Mouse (Mus musculus): ENCODE measurements around the gene Raly.
A peak's percentile ranks its signal among the peaks of the same experiment; 100 is the strongest.

Gene Raly

GRCm38 (mm10) chr2:154790656-154791483 is at the start of gene Raly, which contains the start of gene a:
Raly (plus strand) TSS chr2:154791096.
a (plus strand) TSS chr2:154791402.
- peak; percentile 98 for DNase-seq (ENCODE audit: low read depth, low spot score)

DNA sequence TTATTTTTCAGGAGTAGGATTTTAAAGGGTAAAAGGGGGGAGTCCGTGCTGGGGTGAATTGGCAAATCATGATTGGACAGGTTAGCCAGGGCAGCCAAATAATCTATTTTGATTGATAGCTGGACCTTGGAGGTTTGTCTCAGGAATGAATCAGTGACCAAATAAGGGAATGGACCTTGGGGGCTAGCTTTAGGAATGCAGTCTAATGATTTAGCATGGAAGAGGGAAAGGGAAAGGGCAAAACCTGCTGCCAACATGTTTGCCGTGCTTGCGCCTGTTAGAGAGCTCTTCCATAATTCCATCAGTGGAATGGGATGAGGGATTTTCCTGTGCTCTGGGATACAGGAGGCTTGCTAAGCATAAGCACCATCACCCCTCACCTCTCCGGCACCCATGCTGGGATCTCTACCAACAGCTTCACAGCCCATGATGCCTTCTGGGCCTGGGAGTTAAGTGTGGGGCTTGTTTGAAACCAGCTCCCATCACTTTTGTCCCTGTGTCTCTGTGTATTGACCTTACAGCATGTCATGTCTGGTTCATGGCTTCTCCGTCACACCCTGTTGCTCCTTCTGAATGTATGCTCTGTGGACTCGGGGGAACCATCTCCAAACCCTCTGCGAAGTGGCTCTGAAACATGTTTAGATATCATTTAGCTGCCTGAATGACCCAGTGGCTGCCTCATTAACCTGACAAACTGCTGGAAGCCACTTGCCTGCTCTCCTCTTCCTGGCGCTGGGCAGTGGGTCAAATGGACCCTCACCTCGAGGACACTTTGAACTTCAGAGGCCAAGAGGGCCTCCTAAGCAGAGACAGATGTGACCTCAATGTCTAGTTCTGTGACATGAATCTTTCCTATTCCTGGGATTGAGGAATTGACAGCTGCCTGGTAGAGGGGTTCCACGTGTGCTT is 47.7 kb upstream of the Raly start:
- DNase-seq (ENCODE audit: low read depth, low spot score) = no peak

- no peak for DNase-seq (ENCODE audit: low read depth, low spot score)
Observed at GRCm38 (mm10) chr2:154743915-154744314, 47.0 kb upstream of the Raly start.

GRCm38 (mm10) chr2:154748383-154748782 is 42.5 kb upstream of the Raly start:
- DNase-seq (ENCODE audit: low read depth, low spot score) = no peak

- no peak for DNase-seq (ENCODE audit: low read depth, low spot score)
Observed at GRCm38 (mm10) chr2:154749046-154750036, 41.6 kb upstream of the Raly start.

DNA sequence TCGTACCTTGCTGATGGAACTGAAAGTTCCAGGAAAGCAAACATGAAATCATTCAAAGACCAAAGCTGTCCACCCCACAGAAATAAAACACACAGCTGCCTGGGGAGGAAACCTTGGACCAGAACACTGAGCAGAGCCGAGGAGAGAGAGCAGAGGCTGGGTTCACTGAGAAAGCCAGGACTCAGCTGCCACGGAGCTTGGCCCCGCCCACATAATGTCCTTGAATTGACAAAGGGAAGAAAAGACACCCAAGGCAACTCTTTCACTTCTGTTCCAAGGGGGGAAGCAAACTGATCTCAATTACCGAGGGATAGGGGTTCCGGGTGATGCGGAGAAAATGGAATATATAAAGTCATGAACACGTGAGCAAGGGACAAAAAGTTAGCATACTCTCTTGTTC is 39.0 kb upstream of the Raly start:
- DNase-seq (ENCODE audit: low read depth, low spot score) = no peak

DNA sequence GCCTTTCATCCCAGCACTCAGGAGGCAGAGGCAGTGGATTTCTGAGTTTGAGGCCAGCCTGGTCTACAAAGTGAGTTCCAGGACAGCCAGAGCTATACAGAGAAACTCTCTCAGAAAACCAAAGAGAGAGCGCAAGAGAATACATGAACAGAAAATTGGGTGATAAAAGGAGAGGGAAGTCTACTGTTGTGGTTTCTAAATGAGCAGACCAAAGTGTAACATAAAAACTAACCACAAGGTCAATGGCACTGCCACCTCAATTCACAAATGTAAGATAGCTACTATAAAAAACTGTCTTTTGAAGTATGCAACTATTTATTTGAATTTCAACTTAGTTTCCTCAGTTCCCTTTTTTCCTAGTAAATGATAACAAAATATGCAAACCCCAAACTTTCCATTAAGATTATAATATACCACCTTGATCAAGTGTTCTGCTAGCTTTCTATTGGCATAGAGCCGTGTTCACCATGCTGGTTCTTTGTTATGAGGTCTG is 36.8 kb upstream of the Raly start:
- no peak for DNase-seq (ENCODE audit: low read depth, low spot score)

DNA sequence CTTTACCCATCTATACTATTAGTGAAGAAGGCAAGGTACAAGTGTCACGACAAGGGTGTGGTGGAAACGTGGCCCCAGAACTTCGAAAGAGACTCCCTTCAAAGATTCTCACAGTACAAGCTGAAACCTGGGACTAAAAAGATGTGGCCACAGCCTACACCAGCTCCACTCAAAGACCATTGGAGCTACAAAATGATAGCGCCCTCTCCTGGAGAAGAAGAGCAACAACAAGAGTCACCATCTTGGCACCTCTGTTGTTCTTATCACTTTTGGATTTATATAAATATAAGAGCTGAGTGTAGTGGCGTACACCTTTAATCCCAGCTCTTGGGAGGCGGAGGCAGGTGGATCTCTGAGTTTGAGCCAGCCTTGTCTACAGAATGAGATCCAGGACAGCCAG is 35.1 kb upstream of the Raly start:
- DNase-seq (ENCODE audit: low read depth, low spot score) = no peak

DNA sequence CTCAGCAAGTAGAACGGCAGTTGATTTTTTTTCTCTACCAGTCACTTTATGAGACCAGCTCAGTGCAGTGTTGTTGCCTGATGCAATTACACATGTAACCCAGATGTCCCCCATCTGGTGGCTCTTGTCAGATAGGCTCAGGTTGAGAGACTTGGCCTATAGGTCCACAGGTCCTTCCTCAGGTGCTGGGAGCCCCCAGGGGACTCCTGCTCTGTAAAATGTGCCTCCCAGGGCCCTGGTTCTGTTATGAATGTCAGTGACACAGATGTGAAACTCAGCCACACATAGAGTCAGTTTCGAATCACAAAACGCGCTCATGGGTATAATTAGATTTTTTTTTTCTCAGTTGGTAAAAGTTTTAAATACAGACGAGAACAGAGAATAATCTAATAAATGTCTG is 33.2 kb upstream of the Raly start:
- DNase-seq (ENCODE audit: low read depth, low spot score) = no peak

- DNase-seq (ENCODE audit: low read depth, low spot score) = no peak
Observed at GRCm38 (mm10) chr2:154758454-154758853, 32.4 kb upstream of the Raly start.

GRCm38 (mm10) chr2:154763226-154763625 is 27.7 kb upstream of the Raly start:
- DNase-seq (ENCODE audit: low read depth, low spot score) = no peak

- DNase-seq (ENCODE audit: low read depth, low spot score) = no peak
Observed at GRCm38 (mm10) chr2:154764828-154765497, 25.9 kb upstream of the Raly start.

DNA sequence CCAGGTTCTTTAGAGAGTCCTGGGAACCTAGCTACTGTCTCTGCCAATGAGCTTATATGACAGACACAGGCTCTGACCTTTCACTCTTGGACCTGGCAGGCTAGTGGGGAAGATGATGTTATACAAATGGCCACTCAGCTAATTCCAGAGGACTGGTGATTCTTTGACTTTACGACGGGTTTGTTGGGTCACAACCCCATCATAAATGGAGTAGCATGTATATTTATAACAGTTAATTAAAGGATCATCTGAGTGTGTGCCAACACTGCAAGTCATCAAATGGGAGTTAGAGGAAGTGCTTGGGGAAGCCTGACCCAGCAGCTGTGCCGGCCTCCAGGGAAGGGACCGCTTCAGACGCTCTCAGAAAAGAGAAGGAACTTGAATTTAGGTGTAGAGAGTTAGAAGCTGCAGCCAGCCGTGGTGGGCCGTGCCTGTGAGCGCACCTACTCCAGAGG is 25.3 kb upstream of the Raly start:
- no peak for DNase-seq (ENCODE audit: low read depth, low spot score)

DNA sequence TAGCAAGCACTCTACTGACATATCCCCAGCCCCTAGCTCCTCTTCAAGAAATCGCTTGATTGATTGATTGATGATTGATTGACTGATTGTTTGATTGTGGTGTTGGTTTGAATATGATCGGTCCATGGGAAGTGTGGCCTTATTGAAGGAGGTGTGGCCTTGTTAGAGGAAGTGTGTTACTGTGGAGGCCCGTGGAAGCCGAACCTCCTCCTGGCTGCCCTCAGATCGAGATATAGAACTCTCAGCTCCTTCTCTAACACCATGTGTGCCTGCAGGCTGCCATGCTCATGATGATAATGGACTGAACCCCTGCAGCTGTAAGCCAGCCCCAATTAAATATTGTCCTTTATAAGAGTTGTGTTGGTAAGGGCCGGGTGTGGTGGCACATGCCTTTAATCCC is 23.8 kb upstream of the Raly start:
- DNase-seq (ENCODE audit: low read depth, low spot score) = no peak

DNA sequence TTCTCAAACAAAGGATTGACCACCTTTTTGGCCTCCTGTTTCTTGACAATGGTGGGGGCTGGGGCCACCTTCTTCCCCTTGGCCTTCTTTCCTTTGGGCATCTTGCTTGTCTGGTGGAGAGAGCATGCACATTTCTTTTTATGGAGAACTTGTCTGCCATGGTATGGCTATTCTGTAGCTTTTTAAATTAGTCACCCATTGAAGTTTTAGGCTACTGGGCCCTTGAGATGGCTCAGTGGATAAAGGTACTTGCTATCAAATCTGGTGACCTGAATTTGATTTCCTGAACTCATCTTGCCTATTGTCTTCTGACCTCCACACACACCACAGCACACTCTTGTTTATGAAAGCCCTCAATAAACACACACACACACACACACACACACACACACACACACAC is 21.0 kb upstream of the Raly start, which contains the start of gene Gm14214:
Gene Gm14214 (minus strand): TSS at position 101 of the 400 bp plus-strand sequence.
- no peak for DNase-seq (ENCODE audit: low read depth, low spot score)

DNA sequence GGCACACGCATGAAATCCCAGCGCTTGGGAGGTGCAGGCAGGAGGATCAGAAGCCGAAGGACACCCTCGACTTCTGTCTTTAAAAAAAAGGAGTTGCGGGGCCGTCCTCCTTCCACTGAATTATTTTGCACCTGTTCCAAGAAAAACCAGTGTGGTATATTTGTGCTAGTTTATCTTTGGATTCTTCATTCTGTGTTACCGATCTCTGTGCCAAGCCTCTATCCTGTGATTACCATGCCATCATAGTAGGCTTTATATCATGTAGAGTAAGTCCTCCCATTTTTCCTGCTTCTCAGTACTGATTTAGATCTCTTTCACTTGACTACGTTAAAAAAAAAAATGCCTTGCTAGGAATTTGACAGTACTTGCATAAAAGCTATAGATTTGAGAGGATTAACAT is 19.3 kb upstream of the Raly start:
- DNase-seq (ENCODE audit: low read depth, low spot score) = peak; percentile 35

- DNase-seq (ENCODE audit: low read depth, low spot score) = no peak
Observed at GRCm38 (mm10) chr2:154774032-154774431, 16.9 kb upstream of the Raly start.

DNA sequence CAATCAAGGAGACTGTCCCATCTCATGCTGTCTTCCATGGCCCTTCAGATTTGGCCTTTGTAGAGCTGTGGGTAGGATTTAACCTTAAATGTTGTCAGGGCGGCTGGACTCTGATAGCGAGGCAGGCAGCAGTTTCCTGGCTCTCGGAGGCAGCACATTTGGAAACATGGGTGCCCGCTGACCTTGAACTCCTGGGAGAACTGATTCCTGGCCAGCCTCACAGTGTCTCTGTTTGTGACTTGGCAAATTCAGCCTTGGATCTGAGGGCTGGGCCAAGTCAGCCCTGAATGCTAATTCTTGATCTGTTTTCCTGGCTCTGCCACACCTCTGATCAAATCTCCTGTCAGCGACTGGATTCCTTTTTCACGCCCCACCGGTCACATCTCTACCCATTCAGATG is 14.4 kb upstream of the Raly start:
- DNase-seq (ENCODE audit: low read depth, low spot score) = no peak

DNA sequence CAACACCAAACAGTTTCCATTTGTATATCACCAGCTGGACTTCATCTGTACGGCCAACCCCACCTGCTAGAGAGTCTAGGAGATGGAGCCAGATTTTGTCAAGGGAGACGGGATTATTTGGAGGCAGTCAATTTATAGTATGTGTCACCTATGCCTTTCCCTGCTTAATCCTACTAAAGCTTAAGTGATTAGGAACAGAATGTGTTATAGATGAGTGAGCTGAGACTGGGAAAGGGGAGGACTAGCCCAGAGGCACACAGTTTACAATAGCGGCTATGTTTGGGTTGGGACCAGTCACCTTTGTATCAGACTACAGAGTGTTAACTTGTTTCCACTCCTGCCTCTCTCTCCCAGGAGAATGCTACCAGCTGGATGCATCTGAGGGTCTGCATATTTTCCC is 11.2 kb upstream of the Raly start:
- no peak for DNase-seq (ENCODE audit: low read depth, low spot score)

DNA sequence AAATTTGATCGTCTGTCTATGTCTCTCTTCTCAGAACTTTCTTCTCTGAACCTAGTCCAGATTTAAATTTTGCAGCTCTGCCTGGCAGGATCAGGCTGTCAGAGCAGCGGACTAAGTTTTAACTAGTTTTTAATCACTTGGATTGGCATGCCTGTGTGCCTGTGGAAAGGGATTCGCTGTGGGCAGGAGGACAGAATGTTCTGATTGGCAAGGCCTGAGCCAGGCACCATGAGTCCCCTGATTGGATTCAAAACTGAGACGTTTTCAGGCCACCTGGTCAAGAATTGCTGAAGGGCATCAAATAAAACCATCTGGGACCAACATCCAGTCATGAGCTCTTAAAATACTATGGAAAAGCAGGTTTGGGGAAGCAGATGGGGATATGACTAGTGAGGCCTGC is 8.5 kb upstream of the Raly start:
- DNase-seq (ENCODE audit: low read depth, low spot score) = no peak

Data from telencephalon, adult 2 months (tissue).